Mouse (Mus musculus): Measurements from ENCODE around the gene Fgf4. TPM values are rescaled to one million over a fixed set of nuclear protein-coding genes. Genes with fewer than 3 reads are reported as not detected.

The Fgf4 gene
- polyA plus RNA-seq (2012; rRNA removed): not detected in 2 replicates

DNA sequence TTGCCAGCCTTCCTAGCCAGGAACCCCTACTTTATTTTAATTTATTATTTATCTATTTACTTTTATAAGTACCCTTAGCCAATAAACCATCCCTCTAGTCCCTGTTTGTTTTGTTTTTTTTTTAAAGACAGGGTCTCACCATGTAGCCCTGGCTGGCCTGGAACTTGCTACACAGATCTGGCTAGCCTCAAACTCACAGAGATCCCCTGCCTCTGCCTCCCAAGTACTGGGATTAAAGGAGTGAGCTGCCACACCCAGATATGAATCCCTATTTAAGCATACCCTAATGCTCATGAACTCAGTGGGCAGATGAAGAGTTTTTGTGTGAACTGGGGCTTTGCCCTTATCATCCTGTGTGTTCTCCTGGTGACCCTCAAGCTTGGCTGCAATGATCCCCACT lies at the start of gene Fgf4:
Gene Fgf4 (plus strand): TSS at position 301 of the 400 bp plus-strand sequence.

DNA sequence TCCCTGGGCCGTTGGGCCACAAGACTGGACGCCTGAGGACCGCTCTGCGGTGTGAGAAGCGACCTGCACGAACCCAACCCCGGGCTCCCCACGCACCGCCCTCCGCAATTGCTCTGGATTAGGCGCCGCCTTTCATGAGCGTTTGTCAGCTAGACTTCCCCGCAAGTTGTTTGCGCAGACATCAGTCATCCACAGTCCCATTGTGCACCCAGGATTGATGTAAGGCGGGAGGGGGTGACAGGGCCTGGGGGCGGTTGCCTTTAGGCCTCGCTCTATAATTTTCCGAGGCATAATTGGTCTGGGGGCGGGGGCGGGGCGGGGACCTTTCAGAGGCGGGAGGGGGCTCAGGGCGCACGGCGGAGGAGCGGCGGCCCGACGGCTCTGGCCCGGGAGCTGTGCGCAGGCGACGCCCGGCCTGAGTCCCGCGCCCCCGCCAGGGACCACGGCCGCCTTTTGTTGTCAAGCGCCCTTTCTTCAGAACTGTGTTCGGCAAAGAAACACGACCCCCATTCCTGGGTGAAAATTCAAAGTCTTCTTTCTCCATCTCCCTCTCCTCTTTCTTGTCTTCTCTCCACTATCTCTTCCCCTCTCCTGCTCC lies 9.2 kb upstream of the Fgf4 start, which contains the start of gene Fgf3:
Gene Fgf3 (plus strand): TSS at position 193 of the 598 bp plus-strand sequence.

DNA sequence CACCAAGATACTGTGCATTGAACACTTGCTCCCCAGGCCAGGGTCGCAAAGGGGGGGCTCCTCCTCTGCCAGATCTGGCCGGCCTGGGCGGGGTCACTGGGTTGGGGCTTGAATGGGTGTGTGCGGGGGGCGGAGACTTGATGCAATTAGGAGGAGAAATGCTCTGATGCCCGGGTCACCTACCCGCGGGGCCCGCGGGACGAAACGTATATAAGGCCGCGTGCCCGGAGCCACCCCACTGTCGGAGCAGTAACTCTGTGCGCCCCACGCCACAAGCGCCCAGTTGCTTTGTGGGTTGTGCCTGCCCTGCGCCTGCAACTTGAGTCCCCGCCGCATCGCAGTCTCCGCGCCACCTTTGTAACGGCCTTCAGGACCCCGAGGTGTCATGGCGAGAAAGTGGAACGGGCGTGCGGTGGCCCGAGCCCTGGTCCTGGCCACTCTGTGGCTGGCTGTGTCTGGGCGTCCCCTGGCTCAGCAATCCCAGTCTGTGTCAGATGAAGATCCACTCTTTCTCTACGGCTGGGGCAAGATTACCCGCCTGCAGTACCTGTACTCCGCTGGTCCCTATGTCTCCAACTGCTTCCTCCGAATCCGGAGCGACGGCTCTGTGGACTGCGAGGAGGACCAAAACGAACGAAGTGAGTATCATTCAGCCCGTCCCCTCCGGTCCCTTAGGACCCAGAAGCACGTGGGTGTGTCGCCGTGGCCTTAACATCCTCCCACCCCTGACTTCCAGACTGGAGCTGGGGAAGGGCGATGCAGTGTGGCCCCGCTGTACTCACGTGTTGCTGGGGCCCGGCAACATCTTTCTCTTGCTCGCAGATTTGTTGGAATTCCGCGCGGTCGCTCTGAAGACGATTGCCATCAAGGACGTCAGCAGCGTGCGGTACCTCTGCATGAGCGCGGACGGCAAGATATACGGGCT lies 49.4 kb downstream of the Fgf4 start, which contains the start of gene Fgf15:
Gene Fgf15 (plus strand): TSS at position 238 of the 925 bp plus-strand sequence.

Other genes starting within 250 kb of the Fgf4 start
- 6.5 and 8.3 TPM in 2 replicates for gene Ano1, start 95.4 kb upstream of the Fgf4 start, polyA plus RNA-seq (2012; rRNA removed)
- 1.6 and 4.9 TPM in 2 replicates for gene Fgf3, start 9.3 kb upstream of the Fgf4 start, polyA plus RNA-seq (2012; rRNA removed)
- 3.2 and 6.5 TPM in 2 replicates for gene Fgf15, start 49.2 kb downstream of the Fgf4 start, polyA plus RNA-seq (2012; rRNA removed)
- 50.6 and 55.9 TPM in 2 replicates for gene LTO1, start 67.7 kb downstream of the Fgf4 start, polyA plus RNA-seq (2012; rRNA removed)
- gene Ccnd1, start 92.6 kb downstream of the Fgf4 start, polyA plus RNA-seq (2012; rRNA removed): 20.6 and 23.7 TPM in 2 replicates

Measured in central nervous system, embryonic 18 days (tissue).